Mouse (Mus musculus) forebrain, embryonic 14.5 days (tissue): ENCODE data around the gene Pdxp. TPM values are rescaled to one million over a fixed set of nuclear protein-coding genes. Genes with fewer than 3 reads are reported as not detected.

Experiments
- ATAC-seq: fragments of 200-750 bp; cut with Nextera tagmentation; 2 replicates; pipeline ENCODE4 v1.8.0; 2017; ENCODE audit warnings: mild to moderate bottlenecking, moderate library complexity
- DNase-seq: peaks from one replicate; pipeline ENCODE4 v3.0.0-alpha.2; 2015; ENCODE audit warnings: low spot score
- H3K27ac ChIP-seq: fragments of 300-500 bp; sonication (generic); 2 replicates; pipeline ENCODE4 v1.5.1; 2014; ENCODE audit warnings: low read depth, mild to moderate bottlenecking, control low read depth, low read length, moderate library complexity
- H3K27me3 ChIP-seq: fragments of 300-500 bp; sonication (generic); replicated peaks from 2 replicates; pipeline ENCODE4 v1.6.1; 2014; ENCODE audit warnings: low read length, control low read depth, mixed read lengths; ENCODE audit not compliant: control insufficient read depth, insufficient read depth
- H3K36me3 ChIP-seq: fragments of 300-500 bp; sonication (generic); 2 replicates; pipeline ENCODE4 v1.6.1; 2014; ENCODE audit warnings: low read length, control low read depth; ENCODE audit not compliant: control insufficient read depth, insufficient read depth
- H3K4me1 ChIP-seq: fragments of 300-500 bp; sonication (generic); 2 replicates; pipeline ENCODE4 v1.6.1; 2014; ENCODE audit warnings: antibody characterized with exemption, low read length, control low read depth; ENCODE audit not compliant: control insufficient read depth, insufficient read depth
- H3K4me2 ChIP-seq: fragments of 300-500 bp; sonication (generic); 2 replicates; pipeline ENCODE4 v1.6.1; 2014; ENCODE audit warnings: mild to moderate bottlenecking, control low read depth, low read length
- H3K4me3 ChIP-seq: fragments of 300-500 bp; sonication (generic); 2 replicates; pipeline ENCODE4 v1.5.1; 2014; ENCODE audit warnings: low read depth, low read length, control low read depth
- H3K9ac ChIP-seq: fragments of 300-500 bp; sonication (generic); 2 replicates; pipeline ENCODE4 v1.6.1; 2014; ENCODE audit warnings: mild to moderate bottlenecking, low read length, control low read depth, moderate library complexity
- H3K9me3 ChIP-seq: fragments of 300-500 bp; sonication (generic); replicated peaks from 2 replicates; pipeline ENCODE4 v1.6.1; 2016; ENCODE audit warnings: low read length, control low read depth, mixed read lengths; ENCODE audit not compliant: control insufficient read depth
- WGBS: fragments of 180-500 bp; shearing (Covaris S2); extraction: QIAGEN DNeasy Blood & Tissue Kit; methylation state at CpG from one replicate; pipeline ENCODE4 v1.1.7; 2014; 5-methylcytosine and 5-hydroxymethylcytosine counted together
- polyA plus RNA-seq: library from polyadenylated mRNA; unstranded; fragments of >200 nt; fragmentation: Nextera tagmentation; extraction: Ambion mirVana; gene quantifications from 2 replicates; pipeline ENCODE4 v1.2.1, GENCODE M21; 2014

The Pdxp gene
- polyA plus RNA-seq, 1 experiment from 2014 or later: 101 TPM

DNA sequence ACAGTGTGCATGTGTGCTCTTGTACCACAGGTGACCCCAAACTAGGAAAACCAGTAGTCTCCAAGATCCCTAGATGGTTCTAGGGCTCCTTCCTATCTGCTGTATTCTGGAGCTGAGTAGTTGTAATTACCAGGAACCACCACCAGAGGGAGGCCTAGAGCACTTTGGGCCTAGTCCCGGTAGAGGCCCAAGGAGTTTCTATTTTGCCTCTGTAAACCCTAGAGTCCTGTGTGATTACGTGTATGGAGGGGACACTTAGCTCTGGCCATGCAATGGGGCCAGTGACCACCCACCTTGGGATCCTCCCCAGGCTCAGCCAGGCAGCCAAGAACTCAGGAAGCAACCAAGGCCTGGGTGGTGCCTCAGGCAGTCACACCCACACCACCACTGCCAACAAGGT lies 10.5 kb upstream of the Pdxp start:
- WGBS: 4% methylated on average over 2 of the region's 2 CpGs
- peak; percentile 64 for ATAC-seq
- 0 out of 2 replicates have a peak, but pooled peaks cover 3% of the 10 kb centered on the region for H3K27me3 ChIP-seq

DNA sequence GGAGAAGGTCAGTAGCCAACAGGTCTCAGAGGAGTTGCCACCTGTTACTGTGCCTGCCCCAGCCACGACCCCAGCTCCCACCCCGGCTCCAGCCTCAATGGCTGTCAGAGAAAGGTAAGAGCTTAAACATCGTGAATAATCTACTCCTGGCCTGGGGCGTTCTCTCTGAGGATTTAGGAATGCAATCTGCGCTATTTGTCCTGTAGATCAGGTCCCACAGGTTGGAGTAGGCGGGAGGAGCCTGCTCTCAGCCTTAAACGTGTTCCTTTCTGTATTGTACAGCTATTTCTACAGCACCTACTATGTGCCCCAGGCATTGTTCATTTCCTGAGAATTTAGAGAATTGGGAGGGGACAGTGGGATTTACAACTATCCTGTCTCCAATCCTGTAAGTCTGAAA lies 5.3 kb upstream of the Pdxp start:
- no peak overlapping the region for H3K4me2 ChIP-seq
- no peak overlapping the region for H3K27ac ChIP-seq
- H3K9me3 ChIP-seq: no peaks in the 10 kb centered on the region
- no peaks in the 10 kb centered on the region for H3K36me3 ChIP-seq
- WGBS: 81% methylated on average over 7 of the region's 7 CpGs
- ATAC-seq: no peak
- no peak overlapping the region for H3K9ac ChIP-seq
- peaks cover 4% of the 10 kb centered on the region; the same call in 1 of the 2 replicates for H3K4me1 ChIP-seq
- DNase-seq: no peak
- no peaks in the 10 kb centered on the region for H3K27me3 ChIP-seq
- no peak overlapping the region for H3K4me3 ChIP-seq

More for the DNA sequence above, 10.5 kb upstream of the Pdxp start:
- H3K4me1 ChIP-seq: peaks cover 4% of the 10 kb centered on the region; the same call in 1 of the 2 replicates
- no peaks in the 10 kb centered on the region for H3K36me3 ChIP-seq
- DNase-seq: peak; percentile 86
- H3K27ac ChIP-seq: no peak overlapping the region
- H3K9me3 ChIP-seq: no peaks in the 10 kb centered on the region
- no peak overlapping the region for H3K4me2 ChIP-seq
- H3K4me3 ChIP-seq: no peak overlapping the region
- H3K9ac ChIP-seq: no peak overlapping the region

DNA sequence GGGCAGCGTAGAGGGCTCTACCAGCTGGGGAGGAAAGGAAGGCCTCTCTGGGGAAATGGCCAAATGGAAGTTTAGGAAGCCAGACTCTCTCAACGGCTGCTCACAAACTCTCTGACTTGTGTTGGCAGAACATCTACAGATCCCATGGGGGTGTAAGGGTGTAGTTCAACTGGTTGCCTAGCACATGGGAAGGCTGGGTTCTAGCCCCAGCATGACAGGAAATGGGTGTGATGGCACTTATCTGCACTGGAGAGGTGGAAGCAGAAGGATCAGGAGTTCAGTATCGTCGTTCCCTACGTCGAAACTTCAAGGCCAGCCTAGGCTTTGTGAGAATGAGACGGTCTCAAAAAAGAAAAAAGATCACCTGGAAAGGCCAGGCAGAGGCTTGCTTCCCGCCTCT lies 4.7 kb upstream of the Pdxp start:
- no peaks in the 10 kb centered on the region for H3K9me3 ChIP-seq
- peaks cover 4% of the 10 kb centered on the region; the same call in 1 of the 2 replicates for H3K4me1 ChIP-seq
- 96% methylated on average over 8 of the region's 8 CpGs for WGBS
- H3K4me2 ChIP-seq: no peak overlapping the region
- ATAC-seq (no peak), DNase-seq (no peak)
- no peak overlapping the region for H3K9ac ChIP-seq
- H3K27ac ChIP-seq: no peak overlapping the region
- H3K36me3 ChIP-seq: no peaks in the 10 kb centered on the region
- H3K27me3 ChIP-seq: no peaks in the 10 kb centered on the region
- no peak overlapping the region for H3K4me3 ChIP-seq

DNA sequence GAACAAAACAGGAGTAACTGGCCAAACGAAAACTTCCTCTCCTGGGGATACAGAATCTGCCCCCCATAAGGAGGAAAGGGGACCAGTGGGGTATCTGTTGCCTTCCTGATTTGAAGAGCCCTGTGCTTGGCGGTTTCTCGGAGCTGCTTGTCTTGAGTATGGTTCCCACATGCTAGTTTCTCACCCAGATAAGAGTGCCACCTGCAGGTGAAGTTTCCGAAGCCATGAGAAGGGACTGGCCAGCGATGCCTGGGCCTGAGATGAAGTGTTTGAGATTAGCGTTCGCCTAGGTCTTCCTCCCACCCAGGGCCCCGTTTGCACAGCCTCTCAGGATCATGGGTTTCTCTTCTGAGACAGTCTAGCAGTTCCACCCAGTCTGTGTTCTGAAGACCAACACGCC lies 1.7 kb upstream of the Pdxp start:
- Histone ChIP-seq H3K4me2 (no peak overlapping the region), H3K27me3 (no peaks in the 10 kb centered on the region), H3K27ac (no peak overlapping the region), H3K9ac (0 out of 2 replicates have a peak overlapping the region, but pooled peaks have one; percentile 32), H3K9me3 (no peaks in the 10 kb centered on the region), H3K4me1 (peaks cover 21% of the 10 kb centered on the region), H3K4me3 (no peak overlapping the region), H3K36me3 (no peaks in the 10 kb centered on the region)
- DNase-seq (peak; percentile 61), ATAC-seq (no peak)
- 30% methylated on average over 9 of the region's 9 CpGs for WGBS

DNA sequence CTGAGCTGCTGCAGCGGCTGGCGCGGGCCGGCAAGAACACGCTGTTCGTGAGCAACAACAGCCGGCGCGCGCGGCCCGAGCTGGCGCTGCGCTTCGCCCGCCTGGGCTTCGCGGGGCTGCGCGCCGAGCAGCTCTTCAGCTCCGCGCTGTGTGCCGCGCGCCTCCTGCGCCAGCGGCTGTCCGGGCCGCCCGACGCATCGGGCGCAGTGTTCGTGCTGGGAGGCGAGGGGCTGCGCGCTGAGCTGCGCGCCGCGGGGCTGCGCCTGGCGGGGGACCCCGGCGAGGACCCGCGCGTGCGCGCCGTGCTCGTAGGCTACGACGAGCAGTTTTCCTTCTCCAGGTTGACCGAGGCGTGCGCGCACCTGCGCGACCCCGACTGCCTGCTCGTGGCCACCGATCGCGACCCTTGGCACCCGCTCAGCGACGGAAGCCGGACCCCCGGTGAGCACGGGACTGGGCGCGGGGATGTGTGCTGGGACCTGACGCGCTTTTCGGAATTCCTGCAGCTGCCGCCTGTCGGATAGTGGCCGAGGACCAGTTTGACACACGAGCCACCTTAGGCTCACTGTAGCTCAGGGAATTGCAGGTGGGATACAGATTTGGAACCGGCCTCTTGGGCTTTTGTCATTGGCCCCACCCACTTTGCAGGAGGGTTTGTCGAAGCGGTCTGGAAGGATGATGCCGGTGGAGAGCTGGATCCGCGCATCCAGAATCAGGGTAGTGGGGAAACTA lies 538 bp downstream of the Pdxp start:
- no peaks in the 10 kb centered on the region for H3K9me3 ChIP-seq
- peaks cover 16% of the 10 kb centered on the region for H3K36me3 ChIP-seq
- peak overlapping the region; percentile 88 for H3K9ac ChIP-seq
- peak overlapping the region; percentile 97 for H3K27ac ChIP-seq
- peaks cover 21% of the 10 kb centered on the region for H3K4me1 ChIP-seq
- peak overlapping the region; percentile 94 for H3K4me2 ChIP-seq
- DNase-seq (peak; percentile 60), ATAC-seq (peak; percentile 68)
- no peaks in the 10 kb centered on the region for H3K27me3 ChIP-seq
- H3K4me3 ChIP-seq: peak overlapping the region; percentile 74
- under 1% methylated on average over 82 of the region's 87 CpGs for WGBS

DNA sequence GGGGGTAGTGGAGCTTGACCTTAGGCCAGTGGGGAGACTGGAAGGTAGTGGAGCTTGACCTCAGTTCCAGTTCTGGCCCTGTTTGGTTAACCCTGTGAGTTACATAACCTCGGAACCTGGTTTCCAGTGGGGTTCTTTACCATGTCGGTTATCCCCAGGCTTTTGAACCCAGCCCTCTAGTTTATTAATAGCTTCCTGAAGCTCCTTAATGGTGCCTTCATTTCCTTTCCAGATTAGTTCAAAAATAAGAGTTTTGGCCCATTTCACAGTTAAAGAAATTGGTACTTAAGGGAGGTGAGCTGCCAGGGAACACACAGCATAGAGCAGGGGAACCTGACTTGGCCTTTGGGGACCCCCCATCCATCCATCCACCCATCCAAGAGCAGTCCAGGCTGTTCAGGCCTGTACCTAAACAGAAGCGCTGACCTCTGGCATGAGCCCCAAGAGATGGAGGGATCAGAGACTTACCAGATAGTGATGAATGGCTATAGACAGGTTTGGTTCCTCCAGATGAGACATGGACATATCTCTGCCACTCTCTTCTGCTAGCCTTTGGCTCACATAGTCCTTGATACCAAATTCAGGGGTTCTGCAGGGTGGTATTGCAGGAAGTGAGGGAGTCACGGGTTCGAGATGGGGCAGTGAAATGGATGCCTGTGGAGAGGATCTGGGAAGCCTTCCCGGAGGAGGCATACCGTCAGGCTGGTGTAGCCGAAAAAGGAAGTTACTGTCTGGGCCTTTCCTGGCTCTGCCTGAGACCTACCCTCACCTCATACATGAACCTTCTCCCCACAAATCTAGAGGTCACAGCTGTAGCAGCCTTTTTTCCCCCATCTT lies 1.3 kb downstream of the Pdxp start:
- WGBS: 50% methylated on average over 8 of the region's 8 CpGs
- Histone ChIP-seq H3K36me3 (peaks cover 22% of the 10 kb centered on the region), H3K27me3 (no peaks in the 10 kb centered on the region), H3K4me2 (peak overlapping the region; percentile 94), H3K9me3 (no peaks in the 10 kb centered on the region), H3K4me1 (peaks cover 21% of the 10 kb centered on the region), H3K27ac (peak overlapping the region; percentile 97; the same call in 1 of the 2 replicates), H3K4me3 (peak overlapping the region; percentile 74), H3K9ac (peak overlapping the region; percentile 88)
- no peak for DNase-seq
- ATAC-seq: no peak

DNA sequence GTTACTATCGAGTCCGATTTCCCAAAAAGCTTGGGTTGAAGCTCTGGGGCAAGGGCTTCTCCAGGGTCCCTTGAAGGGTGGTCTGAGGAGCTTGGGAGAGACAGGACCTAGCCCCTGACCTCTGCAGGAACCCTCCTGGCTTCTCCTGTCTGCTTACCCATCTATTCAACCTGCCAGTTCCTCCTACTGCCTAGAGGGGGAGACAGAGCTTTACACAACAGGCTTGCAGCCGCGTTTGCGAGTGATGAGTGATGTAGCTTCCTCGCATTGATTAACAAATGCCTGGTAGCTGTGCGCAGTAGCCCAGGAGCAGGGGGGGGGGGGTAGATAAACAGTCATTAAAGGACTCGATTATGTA lies 1.9 kb downstream of the Pdxp start:
- DNase-seq (peak; percentile 95), ATAC-seq (peak; percentile 40)
- peak overlapping the region; percentile 94 for H3K4me2 ChIP-seq
- H3K36me3 ChIP-seq: peaks cover 22% of the 10 kb centered on the region
- peaks cover 21% of the 10 kb centered on the region for H3K4me1 ChIP-seq
- H3K9ac ChIP-seq: peak overlapping the region; percentile 65
- no peaks in the 10 kb centered on the region for H3K27me3 ChIP-seq
- H3K4me3 ChIP-seq: peak overlapping the region; percentile 74
- no peak overlapping the region for H3K27ac ChIP-seq
- no peaks in the 10 kb centered on the region for H3K9me3 ChIP-seq
- 11% methylated on average over 8 of the region's 8 CpGs for WGBS

DNA sequence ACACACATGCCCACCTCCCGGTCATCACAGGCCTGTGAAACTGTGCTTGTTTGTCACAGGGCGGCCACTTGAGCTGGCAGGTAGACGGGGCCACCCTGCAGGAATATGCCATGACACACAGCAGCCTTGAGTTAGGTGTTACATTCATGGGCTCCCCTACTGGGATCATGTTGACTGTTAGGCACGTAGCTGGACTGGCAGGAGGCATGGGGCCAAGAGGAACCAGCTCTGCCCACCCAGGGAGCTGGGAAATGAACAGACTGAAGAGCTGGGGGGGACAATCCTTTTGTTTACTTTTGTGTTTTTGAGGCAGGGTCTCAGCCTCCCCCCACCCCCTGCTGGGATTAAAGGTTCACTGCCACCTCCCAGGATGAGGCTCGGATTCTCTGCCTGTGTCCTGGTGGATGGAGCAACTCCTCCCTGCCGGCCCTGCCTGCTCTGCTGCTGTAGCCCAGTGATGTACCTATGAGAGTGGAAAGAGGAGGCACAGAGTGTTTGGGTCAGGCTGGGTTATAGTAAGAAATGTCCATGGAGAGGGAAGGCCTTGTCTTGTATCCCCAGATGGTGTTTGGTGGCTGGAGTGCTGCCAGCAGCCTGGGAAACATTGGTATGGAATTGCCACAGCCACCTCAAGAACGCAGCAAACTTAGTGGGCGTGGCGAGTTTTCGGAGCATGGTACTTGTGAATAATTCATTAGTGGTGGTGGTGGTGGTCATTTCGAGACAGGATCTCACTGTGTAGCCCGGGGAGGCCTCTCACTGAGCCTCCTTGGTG lies 2.5 kb downstream of the Pdxp start:
- WGBS: 39% methylated on average over 12 of the region's 12 CpGs
- H3K9me3 ChIP-seq: no peaks in the 10 kb centered on the region
- no peak for ATAC-seq

More for the DNA sequence above, 2.5 kb downstream of the Pdxp start:
- Histone ChIP-seq H3K36me3 (peaks cover 22% of the 10 kb centered on the region), H3K4me1 (peaks cover 21% of the 10 kb centered on the region), H3K9ac (peak overlapping the region; percentile 65), H3K4me3 (peak overlapping the region; percentile 74), H3K4me2 (peak overlapping the region; percentile 94), H3K27ac (peak overlapping the region; percentile 63; the same call in 1 of the 2 replicates), H3K27me3 (no peaks in the 10 kb centered on the region)
- peak; percentile 73 for DNase-seq
